Mouse (Mus musculus) left cerebral cortex, adult 11 months (tissue): Measurements from ENCODE around the gene Fgfr2.
A peak's percentile ranks its signal among the peaks of the same experiment; 100 is the strongest.

Experiments
- DNase-seq: peaks from one replicate; pipeline ENCODE4 v3.0.0; 2022; ENCODE audit warnings: low spot score

Fgfr2 gene

GRCm38 (mm10) chr7:131826811-131827210 lies 1296.3 kb downstream of the Fgfr2 start:
- DNase-seq, result no peak

- DNase-seq, result peak; percentile 14
Observed at GRCm38 (mm10) chr7:131817976-131818375, 1305.2 kb downstream of the Fgfr2 start.

GRCm38 (mm10) chr7:131816641-131817040 lies 1306.5 kb downstream of the Fgfr2 start:
- no peak for DNase-seq

- no peak for DNase-seq
Observed at GRCm38 (mm10) chr7:131812116-131812515, 1311.0 kb downstream of the Fgfr2 start.

- DNase-seq, result no peak
Observed at GRCm38 (mm10) chr7:131810916-131811315, 1312.2 kb downstream of the Fgfr2 start.

GRCm38 (mm10) chr7:131809584-131810181 lies 1313.5 kb downstream of the Fgfr2 start:
- DNase-seq, result no peak

GRCm38 (mm10) chr7:131807257-131807656 lies 1315.9 kb downstream of the Fgfr2 start:
- no peak for DNase-seq

GRCm38 (mm10) chr7:131805525-131806202 lies 1317.5 kb downstream of the Fgfr2 start:
- DNase-seq, result no peak

GRCm38 (mm10) chr7:131800416-131801045 lies 1322.6 kb downstream of the Fgfr2 start:
- no peak for DNase-seq

GRCm38 (mm10) chr7:131797161-131797560 lies 1326.0 kb downstream of the Fgfr2 start:
- no peak for DNase-seq

- DNase-seq, result no peak
Observed at GRCm38 (mm10) chr7:131788595-131789206, 1334.4 kb downstream of the Fgfr2 start.

- DNase-seq, result no peak
Observed at GRCm38 (mm10) chr7:131785721-131786120, 1337.4 kb downstream of the Fgfr2 start.

GRCm38 (mm10) chr7:131778271-131778985 lies 1344.7 kb downstream of the Fgfr2 start:
- DNase-seq, result no peak

- DNase-seq, result no peak
Observed at GRCm38 (mm10) chr7:131777461-131778270, 1345.5 kb downstream of the Fgfr2 start.

- DNase-seq, result peak; percentile 8
Observed at GRCm38 (mm10) chr7:131776191-131776752, 1346.9 kb downstream of the Fgfr2 start.

GRCm38 (mm10) chr7:131757922-131758321 lies 1365.2 kb downstream of the Fgfr2 start:
- no peak for DNase-seq

- DNase-seq, result no peak
Observed at GRCm38 (mm10) chr7:131747152-131748010, 1375.8 kb downstream of the Fgfr2 start.

GRCm38 (mm10) chr7:131746752-131747151 lies 1376.4 kb downstream of the Fgfr2 start:
- no peak for DNase-seq

GRCm38 (mm10) chr7:131743193-131743592 lies 1380.0 kb downstream of the Fgfr2 start:
- no peak for DNase-seq
